Mouse (Mus musculus): Measurements from ENCODE around the gene Mb21d2. TPM values are rescaled to one million over a fixed set of nuclear protein-coding genes. Genes with fewer than 3 reads are reported as not detected.

Gene Mb21d2
- total RNA-seq (2022): 1 to 10 TPM; 7.9 to 9.2 (median 8.6) TPM

DNA sequence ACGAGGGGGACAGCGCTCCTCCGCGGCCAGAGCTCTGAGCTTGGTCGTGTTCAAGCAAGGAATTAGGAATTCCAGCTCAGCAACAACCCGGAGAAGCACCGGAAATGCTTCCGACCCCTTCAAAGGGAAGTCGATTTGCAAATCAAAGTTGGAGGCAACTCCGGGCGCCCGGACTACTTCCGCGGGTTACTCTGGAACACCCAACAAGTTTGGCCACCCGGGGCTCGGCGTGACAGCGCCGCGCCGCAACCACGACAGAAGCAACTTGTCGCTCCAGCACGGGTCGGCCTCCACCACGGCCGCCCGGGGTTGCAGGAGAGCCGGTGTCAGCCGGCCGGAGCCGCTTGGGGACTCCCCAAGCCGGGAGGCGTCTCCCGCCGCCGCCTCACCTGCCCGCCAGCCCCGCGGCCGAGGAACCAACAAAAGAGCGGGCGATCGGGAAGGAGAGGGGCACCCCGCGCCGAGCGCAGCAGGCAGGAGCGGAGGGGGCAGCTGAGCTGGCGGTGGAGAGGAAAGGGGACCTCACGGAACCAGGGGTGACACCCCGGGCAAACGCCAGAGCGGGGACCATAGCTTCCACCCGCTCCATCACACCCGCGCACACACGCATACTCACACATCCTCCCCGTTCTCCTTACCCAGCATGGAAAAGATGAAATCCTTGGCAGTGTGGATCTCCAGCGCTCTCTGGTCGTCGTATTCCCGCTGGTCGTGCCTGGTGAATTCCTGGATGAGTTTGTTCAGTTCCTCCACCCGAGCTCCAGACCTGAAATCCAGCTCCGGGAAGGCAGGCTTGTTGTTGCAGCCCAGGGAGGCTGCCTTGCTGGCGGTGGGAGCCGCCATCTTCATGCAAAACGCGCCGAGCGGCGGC, at the start of gene Mb21d2:
Gene Mb21d2 (minus strand): TSS at position 859 of the 871 bp plus-strand sequence.
- DNase-seq (ENCODE audit: low spot score): peak; percentile 35

DNA sequence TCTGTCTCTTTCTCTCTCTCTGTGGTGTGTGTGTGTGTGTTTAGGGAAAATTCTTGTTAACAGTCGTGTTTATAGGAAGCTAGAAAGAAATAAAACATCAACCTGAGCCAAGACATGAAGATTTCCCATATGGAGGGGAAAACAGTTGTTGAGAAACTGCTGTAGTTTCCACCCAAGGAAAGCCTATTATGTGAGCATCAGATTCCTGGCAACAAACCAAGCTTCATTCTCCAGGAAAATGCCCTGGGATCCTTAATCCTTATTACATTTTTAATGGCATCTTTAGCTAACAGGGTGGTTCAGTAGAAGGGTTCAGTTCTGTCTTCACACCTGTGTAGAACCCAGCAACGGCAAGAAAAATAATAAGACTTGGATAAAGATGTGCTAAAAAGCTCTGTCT, 36.8 kb upstream of the Mb21d2 start:
- no peak for DNase-seq (ENCODE audit: low spot score)

DNA sequence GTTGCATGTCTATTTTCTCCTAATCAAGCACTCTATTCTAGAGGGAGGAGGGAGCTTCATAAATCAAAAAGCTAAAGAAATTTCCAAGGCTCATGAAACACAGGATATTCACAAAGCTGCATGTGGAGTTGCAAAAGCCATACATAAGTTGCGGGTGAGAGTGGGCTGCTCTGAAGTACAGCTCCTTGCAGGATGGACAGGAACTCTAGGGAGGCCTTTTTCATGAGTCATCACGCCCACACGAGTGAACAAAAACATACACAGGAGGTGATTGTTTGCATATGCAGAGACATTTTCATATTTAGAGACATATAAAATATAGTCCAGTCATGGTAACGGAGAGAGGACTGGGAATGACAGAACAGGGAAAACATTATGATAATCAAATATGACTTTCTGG, 34.6 kb upstream of the Mb21d2 start:
- no peak for DNase-seq (ENCODE audit: low spot score)

GRCm38 (mm10) chr16:28962987-28963386, 33.5 kb upstream of the Mb21d2 start:
- DNase-seq (ENCODE audit: low spot score): no peak

GRCm38 (mm10) chr16:28949810-28950209, 20.3 kb upstream of the Mb21d2 start:
- DNase-seq (ENCODE audit: low spot score): no peak

DNA sequence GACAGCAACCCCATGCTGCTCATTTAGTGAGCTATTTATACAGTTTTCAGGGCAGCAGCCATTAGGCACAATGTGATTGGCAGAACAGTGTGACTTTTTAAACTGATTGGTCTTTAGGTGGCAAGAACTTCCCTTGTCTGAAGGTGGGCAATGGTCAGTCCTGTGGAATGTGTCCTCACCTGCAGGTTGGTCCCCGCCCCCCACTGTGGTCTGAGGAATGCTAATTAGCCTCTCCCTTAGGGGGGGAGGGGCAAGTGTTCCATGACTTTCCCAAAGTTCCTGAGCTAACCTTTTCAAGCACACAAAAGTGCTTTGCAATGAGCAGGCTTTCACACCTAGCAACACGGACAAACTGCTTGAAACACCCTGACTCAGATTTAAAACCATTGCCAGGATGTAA, 13.8 kb upstream of the Mb21d2 start:
- no peak for DNase-seq (ENCODE audit: low spot score)

- no peak for DNase-seq (ENCODE audit: low spot score)
Observed at GRCm38 (mm10) chr16:28936181-28936792, 6.8 kb upstream of the Mb21d2 start.

GRCm38 (mm10) chr16:28935701-28936100, 6.2 kb upstream of the Mb21d2 start:
- no peak for DNase-seq (ENCODE audit: low spot score)

DNA sequence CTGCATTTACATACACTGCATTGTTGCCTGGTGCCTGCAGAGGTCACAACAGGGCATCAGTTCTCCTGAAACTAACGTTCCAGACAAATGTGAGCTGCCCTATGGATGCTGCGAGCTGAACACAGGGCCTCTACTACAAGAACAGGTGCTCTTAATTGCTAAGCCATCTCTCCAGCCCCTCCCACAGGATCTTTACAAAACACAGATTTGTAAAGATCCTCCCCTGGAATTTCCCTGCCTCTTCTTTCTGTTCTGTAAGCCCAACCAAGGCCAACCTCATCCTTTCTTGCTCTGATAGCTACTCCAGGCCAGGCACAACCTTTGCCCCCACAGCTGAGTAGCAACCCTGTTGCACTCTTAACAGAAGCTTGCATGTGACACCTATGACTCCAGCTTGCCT, 1.7 kb upstream of the Mb21d2 start:
- DNase-seq (ENCODE audit: low spot score): no peak

- no peak for DNase-seq (ENCODE audit: low spot score)
Observed at GRCm38 (mm10) chr16:28930426-28930825, 953 bp upstream of the Mb21d2 start.

- peak; percentile 52 for DNase-seq (ENCODE audit: low spot score)
Observed at GRCm38 (mm10) chr16:28929686-28930291, 316 bp upstream of the Mb21d2 start.

GRCm38 (mm10) chr16:28928466-28928814, 1.0 kb downstream of the Mb21d2 start:
- DNase-seq (ENCODE audit: low spot score): no peak

DNA sequence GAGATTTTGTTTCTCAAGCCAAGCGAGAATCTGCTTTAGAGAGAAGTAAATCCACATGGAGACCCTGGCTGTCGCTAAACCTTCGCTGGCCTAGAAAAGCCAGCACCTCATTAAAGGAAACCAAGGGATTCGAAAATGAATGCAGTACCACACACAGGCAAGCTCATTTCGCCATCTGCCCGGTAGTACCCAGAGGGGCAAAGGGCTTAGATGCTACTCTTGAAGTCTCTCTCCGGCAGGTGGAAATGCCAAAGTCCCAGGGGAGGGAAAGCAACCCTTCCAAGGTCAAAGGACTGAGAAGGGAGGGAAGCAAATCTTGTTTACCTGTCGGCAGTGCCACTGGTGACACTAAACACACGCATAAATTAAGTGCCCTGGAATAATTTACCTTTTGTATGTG, 2.1 kb downstream of the Mb21d2 start:
- DNase-seq (ENCODE audit: low spot score): no peak

DNA sequence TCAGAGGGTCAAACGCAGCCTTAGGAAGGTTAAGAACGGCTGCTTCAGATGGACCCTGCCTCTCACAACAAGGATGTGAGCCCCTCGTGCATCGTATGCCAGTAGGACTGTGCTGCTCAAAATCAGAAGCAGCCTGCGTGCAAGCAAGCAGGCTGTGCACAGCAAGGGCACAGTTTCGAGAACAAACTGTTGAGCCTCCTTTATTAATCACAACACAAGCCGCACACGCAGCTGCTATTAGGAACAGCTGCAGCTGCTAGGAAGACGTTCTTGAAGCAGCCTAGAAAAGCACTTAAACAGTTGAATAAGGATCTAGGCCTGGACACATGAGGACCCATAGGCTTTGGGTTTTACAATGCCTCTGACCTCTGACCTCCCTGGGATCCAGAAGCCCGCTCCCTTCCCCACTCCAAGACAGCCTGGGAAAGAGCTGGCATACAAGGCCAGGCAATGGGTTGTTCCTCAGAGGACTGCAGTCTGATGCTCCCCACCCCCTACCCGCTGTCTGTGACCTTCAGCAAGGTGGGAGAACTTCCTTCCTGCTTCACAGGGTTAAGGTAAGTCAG, 10.1 kb downstream of the Mb21d2 start:
- no peak for DNase-seq (ENCODE audit: low spot score)

DNA sequence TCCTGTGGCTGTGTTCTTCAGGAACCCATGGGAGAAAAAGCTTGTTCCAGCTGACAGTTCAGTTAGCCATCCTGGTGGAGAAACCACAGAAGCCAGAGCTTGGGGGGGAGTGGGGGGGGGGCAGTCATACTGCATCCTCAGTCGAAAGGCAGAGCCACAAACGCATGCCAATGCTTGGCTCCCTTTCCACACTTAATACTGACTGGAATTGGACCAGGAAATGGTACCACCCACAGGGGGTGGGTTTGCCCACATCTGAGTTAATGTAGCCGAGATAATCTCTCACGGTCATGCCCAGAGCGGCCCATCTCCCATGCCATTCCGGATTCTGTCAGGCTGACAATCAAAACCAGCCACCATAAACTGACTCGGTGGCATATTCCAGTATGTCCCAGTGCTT, 14.1 kb downstream of the Mb21d2 start:
- DNase-seq (ENCODE audit: low spot score): no peak

- no peak for DNase-seq (ENCODE audit: low spot score)
Observed at GRCm38 (mm10) chr16:28914709-28915108, 14.8 kb downstream of the Mb21d2 start.

- DNase-seq (ENCODE audit: low spot score): peak; percentile 36
Observed at GRCm38 (mm10) chr16:28911414-28912050, 17.9 kb downstream of the Mb21d2 start.

DNA sequence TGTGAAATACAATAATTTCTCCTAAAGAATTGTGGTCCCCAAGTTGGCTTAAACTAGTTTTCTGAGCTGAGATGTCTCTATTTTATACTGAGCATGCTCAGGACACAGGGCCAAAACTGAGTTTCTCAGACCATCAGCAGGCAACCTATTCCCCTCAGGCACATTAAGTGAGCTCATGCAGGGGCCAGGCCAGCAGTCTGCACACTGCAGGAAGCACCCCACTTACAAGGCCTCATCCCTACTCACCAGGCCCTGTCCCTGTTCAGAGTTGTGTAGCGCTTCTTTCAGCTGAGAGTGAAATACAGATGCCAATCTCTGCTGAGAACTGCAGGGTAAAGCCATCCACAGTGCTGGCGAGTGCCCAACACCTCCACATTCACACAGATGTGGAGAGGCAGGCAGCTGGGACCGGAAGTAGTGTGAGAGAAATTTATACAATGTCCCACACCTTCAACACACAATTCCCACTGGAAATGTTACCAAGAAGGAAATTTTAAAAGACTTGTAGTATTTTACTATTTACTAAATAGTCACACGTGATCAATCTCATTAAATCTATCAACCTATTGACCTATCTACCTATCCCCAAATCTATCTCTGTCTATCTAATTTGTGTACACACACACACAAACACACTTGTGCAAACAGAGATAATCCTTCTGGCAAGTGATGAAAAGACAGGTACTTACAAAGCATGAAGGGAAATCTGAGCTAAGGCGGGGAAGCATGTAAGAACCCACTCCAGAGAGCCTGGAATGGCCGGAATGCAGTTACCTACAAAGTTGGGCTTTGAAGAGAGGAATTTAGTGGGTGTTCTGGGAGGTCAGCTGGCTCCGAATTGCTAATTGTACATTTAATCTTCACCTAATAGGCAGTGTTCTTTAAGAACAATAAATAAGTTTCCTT, 22.9 kb downstream of the Mb21d2 start:
- no peak for DNase-seq (ENCODE audit: low spot score)

DNA sequence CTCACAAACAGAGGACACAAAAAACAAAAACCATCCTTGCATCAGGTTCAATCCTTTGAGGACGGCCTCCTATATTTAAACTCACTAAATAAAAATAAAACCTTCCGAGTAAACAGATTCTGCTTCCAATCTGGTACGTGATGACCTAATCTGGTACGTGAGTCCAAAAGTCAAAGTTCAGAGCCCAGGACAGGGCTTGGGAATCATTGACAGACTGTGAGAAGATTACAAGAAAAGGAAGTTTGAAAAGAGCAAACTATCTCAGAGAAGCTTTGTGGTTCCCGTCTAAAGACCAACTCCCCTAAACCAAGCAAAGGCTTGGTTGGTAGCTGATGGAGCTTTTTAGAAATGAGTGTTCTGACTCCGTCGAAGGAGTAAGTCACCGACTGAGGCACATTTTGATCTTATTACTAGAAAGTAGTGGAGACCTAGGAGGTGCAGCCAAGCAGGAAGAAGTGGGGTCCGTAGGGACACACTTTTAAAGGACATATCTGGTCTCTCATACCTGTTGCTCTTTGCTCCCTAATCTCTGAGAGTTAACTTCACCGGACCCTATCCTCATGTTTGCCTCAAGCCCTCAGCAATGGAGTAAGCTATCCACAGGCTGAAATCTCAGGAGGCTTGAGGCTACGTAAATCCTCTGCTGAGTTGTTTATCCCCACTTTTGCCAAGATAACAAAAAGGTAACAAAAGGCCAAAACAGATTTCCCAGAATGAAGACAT, 23.7 kb downstream of the Mb21d2 start:
- DNase-seq (ENCODE audit: low spot score): no peak
